Mouse (Mus musculus): ENCODE measurements around the gene Tmem45a2.

The Tmem45a2 gene

GRCm38 (mm10) chr16:57071132-57071639 lies at the start of gene Tmem45a2:
Gene Tmem45a2, minus strand, starts transcription at chr16:57071372.
- 95% methylated on average over 5 of the region's 5 CpGs for WGBS

- WGBS: 72% methylated on average over 2 of the region's 2 CpGs
Observed at GRCm38 (mm10) chr16:57117562-57117961, 46.4 kb upstream of the Tmem45a2 start.

- 87% methylated on average over 5 of the region's 5 CpGs for WGBS
Observed at GRCm38 (mm10) chr16:57106185-57106960, 35.2 kb upstream of the Tmem45a2 start.

- 91% methylated on average over 1 of the region's 1 CpGs for WGBS
Observed at GRCm38 (mm10) chr16:57101174-57101573, 30.0 kb upstream of the Tmem45a2 start.

GRCm38 (mm10) chr16:57099572-57100237 lies 28.5 kb upstream of the Tmem45a2 start:
- 81% methylated on average over 5 of the region's 5 CpGs for WGBS

GRCm38 (mm10) chr16:57098468-57099144 lies 27.4 kb upstream of the Tmem45a2 start:
- WGBS: 65% methylated on average over 7 of the region's 7 CpGs

GRCm38 (mm10) chr16:57092911-57093605 lies 21.9 kb upstream of the Tmem45a2 start:
- 70% methylated on average over 6 of the region's 6 CpGs for WGBS

GRCm38 (mm10) chr16:57092460-57092859 lies 21.3 kb upstream of the Tmem45a2 start:
- WGBS: 32% methylated on average over 4 of the region's 4 CpGs

GRCm38 (mm10) chr16:57079577-57079976 lies 8.4 kb upstream of the Tmem45a2 start:
- 78% methylated on average over 4 of the region's 4 CpGs for WGBS

- 71% methylated on average over 7 of the region's 7 CpGs for WGBS
Observed at GRCm38 (mm10) chr16:57075986-57076385, 4.8 kb upstream of the Tmem45a2 start.

GRCm38 (mm10) chr16:57062045-57062444 lies 9.1 kb downstream of the Tmem45a2 start:
- WGBS: 83% methylated on average over 3 of the region's 3 CpGs

- WGBS: 90% methylated on average over 4 of the region's 4 CpGs
Observed at GRCm38 (mm10) chr16:57056995-57057394, 14.2 kb downstream of the Tmem45a2 start.

GRCm38 (mm10) chr16:57049974-57050373 lies 21.2 kb downstream of the Tmem45a2 start:
- WGBS: 85% methylated on average over 3 of the region's 3 CpGs

- 73% methylated on average over 5 of the region's 5 CpGs for WGBS
Observed at GRCm38 (mm10) chr16:57038600-57038999, 32.6 kb downstream of the Tmem45a2 start.

GRCm38 (mm10) chr16:57030150-57030885 lies 40.9 kb downstream of the Tmem45a2 start:
- 83% methylated on average over 7 of the region's 7 CpGs for WGBS

GRCm38 (mm10) chr16:56998283-56998682 lies 72.9 kb downstream of the Tmem45a2 start:
- WGBS: 90% methylated on average over 9 of the region's 9 CpGs
